In genomic region chr13:4523201-4523838, GRCm38 (mm10) we compare ENCODE assay signal across 23 mouse cellular contexts. TPM values are rescaled to one million over a fixed set of nuclear protein-coding genes. Genes with fewer than 3 reads are reported as not detected.
"Had no signal": no experiment of that assay in that cellular context is flagged by ENCODE, and none has a peak within 500 bp of the region (broad histone marks: within the 10 kb centered on the region; RNA-seq: fewer than 3 reads in every experiment).

Gene Akr1c20 (minus strand): TSS chr13:4523345.

- H3K27me3 ChIP-seq: limb, embryonic 15.5 days; liver, embryonic 15.5 days; neural tube, embryonic 15.5 days had no signal

- H3K4me2 ChIP-seq: limb, embryonic 15.5 days; liver, embryonic 15.5 days; lung, embryonic 14.5 days; neural tube, embryonic 15.5 days had no signal

- H3K36me3 ChIP-seq: limb, embryonic 15.5 days; liver, embryonic 15.5 days; midbrain, embryonic 10.5 days; neural tube, embryonic 15.5 days had no signal

- H3K27ac ChIP-seq: left cerebral cortex, adult 2 months; limb, embryonic 15.5 days; liver, embryonic 15.5 days; midbrain, embryonic 10.5 days; neural tube, embryonic 15.5 days had no signal

- DNase-seq: kidney, adult 18-20 months; kidney, postnatal 10 days; lung, embryonic 14.5 days; lung, postnatal 10 days; lung, postnatal 4 days; midbrain, embryonic 14.5 days; right cerebral cortex, adult 18-20 months; right cerebral cortex, postnatal 25 days; thymus, postnatal 36 days had no signal

- H3K4me3 ChIP-seq: left cerebral cortex, adult 2 months; limb, embryonic 15.5 days; liver, embryonic 15.5 days; midbrain, embryonic 10.5 days; myocyte; neural tube, embryonic 15.5 days had no signal

- H3K4me1 ChIP-seq: limb, embryonic 15.5 days; liver, embryonic 15.5 days; midbrain, embryonic 10.5 days; neural tube, embryonic 15.5 days had no signal

- H3K9ac ChIP-seq: limb, embryonic 15.5 days; liver, embryonic 15.5 days; lung, embryonic 14.5 days; neural tube, embryonic 15.5 days had no signal

- H3K9me3 ChIP-seq: limb, embryonic 15.5 days; liver, embryonic 15.5 days; midbrain, embryonic 10.5 days; neural tube, embryonic 15.5 days had no signal

RNA-seq across cellular contexts. Expression of gene Akr1c20, which starts in this region (rescaled TPM):
- total RNA-seq: layer of hippocampus, postnatal 25 days; left cerebral cortex, adult 2 months; left cerebral cortex, postnatal 14 days; megakaryocyte, adult 5-6 weeks had no signal
- polyA plus RNA-seq: limb, embryonic 11.5 days; limb, embryonic 15.5 days; lung, embryonic 14.5 days; midbrain, embryonic 10.5 days; midbrain, embryonic 14.5 days; myocyte; neural tube, embryonic 11.5 days; neural tube, embryonic 15.5 days; small intestine, adult 2 months; stomach, embryonic 16.5 days; thymus, postnatal 0 days had no signal
